Mouse (Mus musculus): Measurements from ENCODE around the gene Engase.

Gene Engase

DNA sequence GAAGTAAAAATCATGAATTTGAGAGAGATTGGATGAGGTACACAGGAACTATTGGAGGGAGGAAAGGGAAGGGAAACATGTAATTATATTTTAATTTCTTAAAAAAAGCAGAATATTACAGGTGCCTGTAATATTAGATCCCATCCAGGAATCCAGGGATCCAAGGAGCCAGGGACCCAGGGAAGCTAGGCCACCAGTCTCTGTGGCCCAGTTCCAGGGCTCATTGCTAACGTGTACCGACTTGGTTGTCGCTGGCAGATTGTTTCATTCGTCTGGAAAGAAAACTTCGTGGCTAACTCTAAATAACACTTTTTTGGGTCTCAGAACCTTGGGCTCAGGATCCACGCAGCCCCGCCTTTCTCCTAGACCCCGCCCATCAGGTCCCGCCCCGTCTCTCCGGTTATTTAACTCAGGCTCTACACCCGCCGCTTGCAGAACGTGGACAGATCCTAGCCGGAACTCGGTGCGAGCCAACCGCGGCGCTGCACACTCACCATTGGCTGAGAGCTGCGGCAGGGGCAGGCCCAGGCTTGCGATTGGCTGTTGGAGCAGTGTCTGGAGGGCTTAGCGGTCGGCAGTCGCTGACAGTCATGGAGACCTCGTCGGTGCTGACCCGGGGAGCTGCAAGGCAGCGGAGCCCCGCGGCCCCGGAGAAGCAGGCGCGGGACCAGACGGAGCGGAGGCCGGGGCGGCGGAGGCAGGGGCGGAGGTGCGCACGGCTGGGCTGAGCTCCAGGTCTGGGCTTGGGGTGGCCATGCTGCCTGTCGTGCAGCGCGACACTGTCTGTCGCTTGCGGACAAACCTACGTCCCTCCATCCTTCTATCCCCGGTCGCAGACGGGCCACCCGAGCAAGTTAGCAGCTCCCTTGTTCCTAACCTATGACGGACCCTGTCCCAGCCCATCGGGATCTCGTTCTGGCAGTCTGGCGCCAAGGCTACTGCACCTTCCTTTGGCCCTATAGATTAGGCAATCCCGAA, at the start of gene Engase:
Gene Engase, plus strand, starts transcription at position 434 of the 978 bp plus-strand sequence.
- peak; percentile 98 for DNase-seq (ENCODE audit: low spot score in 2 of 2)

- no peak for DNase-seq (ENCODE audit: low spot score in 2 of 2)
These were observed 49.3 kb upstream of the Engase start for GRCm38 (mm10) chr11:118427266-118427779.

GRCm38 (mm10) chr11:118427986-118428385, 48.6 kb upstream of the Engase start, which contains the start of gene C1qtnf1:
Gene C1qtnf1 (plus strand): TSS chr11:118428203.
- DNase-seq (ENCODE audit: low spot score in 2 of 2) = no peak

DNA sequence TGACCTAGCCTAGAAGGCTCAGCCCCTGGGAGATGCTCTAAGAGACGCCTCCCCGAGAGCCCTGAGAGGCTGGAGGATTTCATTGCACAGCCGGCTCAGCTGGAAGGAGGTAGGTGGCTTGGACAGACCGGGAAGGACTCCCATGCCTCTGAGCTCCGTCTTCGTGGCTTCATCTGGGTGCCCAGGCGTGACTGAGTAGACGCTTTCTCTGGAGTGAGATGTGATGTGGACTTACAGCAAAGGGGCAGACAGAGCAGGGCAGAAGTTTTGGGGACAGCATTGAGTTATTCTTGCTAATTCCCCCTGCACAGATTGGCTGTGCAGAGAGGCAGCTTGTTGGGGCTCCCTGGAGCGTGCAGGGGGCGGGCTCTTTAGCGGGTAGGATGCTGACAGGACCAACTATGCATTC, 48.2 kb upstream of the Engase start:
- DNase-seq (ENCODE audit: low spot score in 2 of 2) = no peak

DNA sequence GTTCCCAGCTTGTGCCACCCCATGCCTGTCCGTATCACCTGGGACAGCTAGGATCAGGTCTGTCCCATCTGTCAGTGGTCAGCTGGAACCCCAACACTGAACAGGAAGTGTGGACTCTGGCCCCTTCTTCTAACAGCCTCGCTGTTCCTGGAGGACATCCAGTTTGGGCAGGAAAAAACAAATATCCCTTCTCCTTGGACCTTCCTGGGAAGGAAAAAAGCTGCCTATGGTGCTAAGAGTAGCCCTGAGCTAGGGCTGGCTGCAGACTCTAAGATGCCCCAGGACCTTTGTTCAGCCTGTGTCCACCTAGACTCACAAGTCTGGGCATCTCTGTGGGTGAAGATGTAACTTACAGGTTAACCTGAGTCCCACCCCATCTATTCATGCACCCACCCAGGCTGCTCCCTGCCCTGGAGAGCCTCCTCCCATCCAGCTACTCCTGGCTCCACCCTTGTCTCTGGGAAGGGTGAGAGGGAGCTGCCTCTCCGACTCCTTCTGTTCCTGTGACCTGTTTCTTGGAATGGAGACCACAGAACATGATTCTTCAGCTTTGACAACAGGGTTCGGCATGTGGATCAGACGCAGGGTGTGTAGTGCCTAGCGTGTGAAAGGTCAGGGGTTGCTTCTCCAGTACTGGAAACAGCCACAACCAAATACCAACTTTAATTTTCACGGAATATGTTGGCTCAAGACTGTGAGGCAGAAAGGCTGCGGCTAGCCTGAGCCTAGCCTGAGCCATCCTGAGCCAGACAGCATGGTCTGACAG, 47.5 kb upstream of the Engase start:
- no peak for DNase-seq (ENCODE audit: low spot score in 2 of 2)

DNA sequence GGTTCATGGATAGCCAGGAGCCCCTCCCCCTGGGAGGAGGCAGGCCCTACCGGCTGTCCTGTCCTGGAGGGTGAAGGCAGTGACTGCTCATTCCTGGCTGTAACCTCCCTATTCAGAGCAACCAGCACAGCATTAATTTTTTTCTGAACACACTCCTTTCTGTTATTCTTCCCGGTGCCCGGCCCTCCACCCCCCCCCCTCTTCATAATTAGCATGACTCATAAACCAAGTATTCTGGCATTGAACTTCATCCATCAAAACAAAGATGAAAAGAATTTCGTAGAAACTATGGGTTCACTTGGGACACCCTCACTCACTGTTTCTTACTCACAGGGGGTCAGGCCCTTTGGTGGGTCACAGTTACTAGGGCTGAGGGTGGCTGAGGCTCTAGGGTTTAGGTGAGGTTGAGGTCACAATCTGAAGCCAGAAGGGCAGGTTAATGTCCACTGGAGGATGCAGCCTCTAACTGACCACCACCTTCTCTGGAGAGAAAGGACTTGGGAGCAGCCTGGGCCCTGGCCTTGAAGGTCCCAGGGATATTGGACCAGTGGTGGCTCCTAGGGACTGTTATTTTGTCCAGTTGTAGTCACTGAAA, 46.2 kb upstream of the Engase start:
- no peak for DNase-seq (ENCODE audit: low spot score in 2 of 2)

DNA sequence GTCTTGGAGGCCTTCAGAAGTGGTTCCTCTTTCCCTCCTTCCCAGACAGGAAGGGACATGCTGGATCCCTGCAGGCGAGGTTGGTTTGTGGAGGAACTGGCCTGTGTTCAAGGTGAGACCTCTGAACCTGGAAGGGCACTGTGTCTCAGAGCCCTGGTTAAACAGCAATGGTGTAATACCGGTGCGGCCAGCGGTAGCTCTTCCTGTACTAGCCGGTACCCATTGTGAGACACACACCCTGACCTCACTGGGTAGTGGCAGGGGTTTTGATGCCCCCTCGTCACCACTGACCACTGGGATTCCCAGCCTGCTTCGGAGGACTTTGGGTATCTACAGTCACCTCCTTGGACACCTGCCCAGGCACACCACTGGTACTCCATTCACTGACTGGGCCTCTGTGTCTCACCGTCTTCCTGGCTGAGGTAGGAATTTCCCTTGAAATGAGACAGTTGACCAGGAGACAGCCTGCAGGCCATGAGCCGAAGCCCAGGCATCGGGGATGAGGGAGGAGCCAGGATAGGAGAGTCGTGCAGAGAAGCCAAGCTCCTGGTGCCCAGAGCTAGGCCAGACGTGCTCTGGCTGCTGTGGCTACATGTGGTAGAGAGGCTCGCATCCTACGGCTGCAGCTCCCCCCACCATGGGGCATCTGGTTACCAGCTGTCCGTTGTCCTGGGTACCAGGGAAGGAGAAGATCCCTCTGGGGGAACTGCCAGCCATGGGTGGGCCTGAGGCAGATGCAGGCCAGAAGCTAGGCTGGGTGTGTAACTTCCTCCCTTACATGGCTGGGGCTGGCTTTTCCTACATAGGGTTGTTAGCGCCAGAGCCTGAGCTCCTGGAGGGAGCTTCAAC, 45.3 kb upstream of the Engase start:
- DNase-seq (ENCODE audit: low spot score in 2 of 2) = no peak

DNA sequence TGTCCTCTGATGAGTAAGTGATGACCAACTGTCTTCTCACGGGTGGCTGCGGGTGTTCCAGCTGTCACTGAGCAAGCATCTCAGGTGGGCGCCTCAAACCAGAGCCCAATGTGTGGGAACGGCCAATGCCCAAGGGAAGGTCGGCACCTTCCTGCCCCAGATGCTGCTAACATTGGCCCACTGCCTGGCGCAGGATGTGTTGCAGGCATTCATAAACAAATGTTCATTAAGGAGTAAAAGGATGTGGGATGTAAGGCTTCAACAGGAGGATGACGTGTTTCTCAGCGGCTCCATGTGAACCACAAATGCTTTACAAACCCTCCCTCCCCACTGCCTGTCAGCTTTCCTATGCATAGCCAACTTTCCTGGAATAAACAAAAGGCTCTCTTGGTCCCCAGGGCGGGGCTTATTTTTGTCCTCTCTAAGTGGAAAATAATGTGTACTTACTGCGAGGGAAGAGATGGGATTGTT, 43.2 kb upstream of the Engase start:
- DNase-seq (ENCODE audit: low spot score in 2 of 2) = no peak

GRCm38 (mm10) chr11:118434093-118434492, 42.5 kb upstream of the Engase start:
- no peak for DNase-seq (ENCODE audit: low spot score in 2 of 2)

- no peak for DNase-seq (ENCODE audit: low spot score in 2 of 2)
These were observed 40.1 kb upstream of the Engase start for GRCm38 (mm10) chr11:118436471-118436935.

DNA sequence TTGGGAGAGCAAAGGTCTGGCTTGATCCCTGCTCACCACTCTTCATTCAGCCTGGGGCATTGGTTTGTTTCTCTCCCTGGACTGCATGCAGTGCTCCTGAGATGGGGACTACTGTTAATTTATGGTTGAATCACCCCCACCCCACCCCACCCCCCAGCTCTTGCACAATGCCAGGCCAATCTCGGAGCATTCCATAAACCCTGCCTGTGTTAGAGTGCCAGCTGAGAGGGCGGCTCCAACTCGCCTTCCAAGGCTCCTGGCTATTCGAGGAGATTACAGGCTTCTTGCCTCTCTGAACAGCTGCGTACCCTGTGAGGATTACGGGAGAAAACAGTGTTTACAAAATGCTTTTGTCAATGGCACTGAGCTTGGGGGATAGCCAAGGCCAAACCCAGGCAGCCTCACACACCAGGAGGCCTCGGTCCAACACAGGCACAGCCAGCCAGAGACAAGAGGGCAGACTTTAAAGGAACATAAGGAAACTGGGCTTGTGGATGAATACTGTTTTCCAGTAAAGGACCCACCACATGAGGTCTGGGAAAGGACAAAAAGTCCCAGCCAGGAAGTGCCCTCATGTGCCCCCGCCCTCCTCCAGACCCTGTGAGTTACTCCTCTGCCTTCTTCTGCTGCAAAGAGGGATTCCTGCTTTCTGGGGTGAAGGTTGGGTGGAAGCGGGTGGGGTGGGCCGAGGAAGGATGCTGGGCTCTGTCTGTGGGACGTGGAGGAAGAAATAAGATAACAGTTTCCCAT, 37.8 kb upstream of the Engase start:
- no peak for DNase-seq (ENCODE audit: low spot score in 2 of 2)

DNA sequence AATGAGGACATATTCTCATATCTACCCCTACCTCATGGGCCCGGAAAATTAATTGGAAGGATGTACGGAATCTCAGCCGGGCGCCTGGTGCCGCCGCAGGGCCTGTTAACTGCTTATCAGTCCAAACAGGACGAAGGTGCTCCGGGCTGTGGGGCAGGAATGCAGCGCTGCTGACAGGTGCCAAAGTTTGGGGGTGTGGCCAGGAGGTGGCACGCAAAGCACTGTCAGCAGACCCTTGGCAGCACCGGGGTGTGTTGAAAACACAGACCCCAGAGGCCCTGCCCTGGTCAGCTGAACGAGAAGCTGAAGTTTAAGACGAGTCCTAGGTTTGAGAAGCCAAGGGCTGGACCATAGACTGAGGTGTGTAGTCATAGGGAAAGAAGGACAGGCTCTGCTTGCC, 33.9 kb upstream of the Engase start:
- no peak for DNase-seq (ENCODE audit: low spot score in 2 of 2)

DNA sequence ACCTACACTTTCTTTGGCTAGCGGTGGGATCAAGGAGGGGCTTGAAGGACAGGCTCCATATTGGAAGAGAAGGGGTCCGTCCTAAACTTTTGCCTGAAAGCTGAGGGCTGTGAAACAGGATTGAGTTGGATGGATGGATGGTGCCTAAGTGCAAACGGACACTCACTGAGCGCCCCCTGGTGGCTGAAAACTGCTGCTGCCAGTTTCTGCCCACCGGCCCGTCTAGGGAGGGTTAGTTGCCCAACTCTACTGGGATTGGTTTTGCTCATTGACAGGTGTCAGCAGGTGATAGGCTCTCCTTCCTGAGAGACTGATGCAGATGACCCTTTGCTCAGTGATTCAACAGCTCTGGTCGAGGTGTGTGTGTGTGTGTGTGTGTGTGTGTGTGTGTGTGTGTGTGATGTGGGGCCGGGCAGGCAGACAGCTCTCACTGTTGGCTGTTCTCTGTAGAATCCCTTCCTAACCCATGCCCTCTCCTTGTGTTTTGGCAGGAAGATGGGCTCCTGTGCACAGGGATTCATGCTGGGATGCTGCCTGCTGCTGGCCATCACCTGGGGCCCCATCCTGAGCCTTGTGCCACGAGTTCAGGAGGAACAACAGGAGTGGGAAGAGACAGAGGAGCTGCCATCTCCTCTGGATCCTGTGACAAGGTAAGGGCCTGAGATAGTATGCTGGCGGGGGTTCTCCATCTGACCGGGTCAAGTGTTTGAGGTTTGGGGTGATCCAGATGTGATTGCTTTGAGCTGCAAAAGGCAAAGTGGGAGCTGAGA, 33.2 kb upstream of the Engase start:
- peak; percentile 48 to 56 for DNase-seq (ENCODE audit: low spot score in 2 of 2)

DNA sequence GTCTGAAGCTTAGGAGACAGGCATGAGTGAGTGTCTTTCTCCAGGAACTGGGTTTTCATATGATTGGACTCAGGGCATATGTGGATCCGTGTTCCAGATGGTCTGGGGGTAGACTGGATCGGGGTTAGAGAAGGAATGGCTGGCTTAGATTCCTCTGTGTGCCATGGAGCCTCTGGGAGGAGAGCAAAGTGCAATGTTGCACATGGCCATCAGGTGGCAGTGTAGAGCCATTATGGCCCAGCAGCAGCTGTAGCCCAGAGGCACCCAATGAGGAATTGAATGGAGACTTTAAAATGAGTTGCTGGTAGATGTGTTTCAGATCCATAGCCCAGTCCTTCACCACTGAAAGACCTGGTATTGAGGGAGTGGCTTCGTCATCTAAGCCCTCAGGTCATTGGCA, 30.8 kb upstream of the Engase start:
- peak; percentile 75 to 76 for DNase-seq (ENCODE audit: low spot score in 2 of 2)

DNA sequence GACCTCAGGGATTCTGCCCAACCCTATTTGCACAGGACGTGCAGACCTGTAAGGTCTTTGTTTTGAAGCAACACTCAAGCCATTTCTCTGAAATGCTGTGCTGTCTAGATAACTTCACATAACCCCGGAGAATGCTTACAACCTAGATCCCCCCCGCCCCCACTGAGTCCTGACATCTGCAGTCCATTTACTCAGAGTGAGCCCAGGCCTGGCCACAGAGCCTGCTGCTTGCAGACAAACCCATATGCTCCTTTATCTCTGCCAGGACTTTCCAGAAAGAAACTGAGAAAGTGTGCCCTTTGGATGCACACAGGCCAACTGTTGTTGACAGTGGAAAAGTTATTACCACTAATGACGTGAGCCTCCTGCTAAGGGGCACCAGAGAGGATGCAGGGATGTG, 29.3 kb upstream of the Engase start:
- DNase-seq (ENCODE audit: low spot score in 2 of 2) = no peak

GRCm38 (mm10) chr11:118448385-118448784, 28.2 kb upstream of the Engase start:
- DNase-seq (ENCODE audit: low spot score in 2 of 2) = no peak

DNA sequence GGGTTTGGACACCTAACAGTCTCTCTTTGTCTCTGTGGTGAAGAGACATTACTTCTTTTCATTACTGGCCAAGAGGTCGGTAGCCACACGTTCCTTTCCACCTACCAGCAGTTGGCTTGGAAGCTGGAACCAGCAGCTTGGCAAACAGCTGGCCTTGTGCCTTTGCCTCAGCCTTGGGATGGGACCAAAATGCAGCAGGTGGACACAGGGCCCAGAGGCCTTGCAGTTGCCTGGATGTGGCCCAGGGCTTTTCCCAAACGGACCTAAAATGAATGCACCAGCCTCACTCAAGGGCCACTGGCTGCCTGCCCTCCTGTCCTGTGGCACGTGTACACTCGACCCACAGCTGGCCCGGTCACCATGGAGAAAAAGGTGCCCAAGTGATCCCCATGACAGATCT, 25.4 kb upstream of the Engase start:
- no peak for DNase-seq (ENCODE audit: low spot score in 2 of 2)

DNA sequence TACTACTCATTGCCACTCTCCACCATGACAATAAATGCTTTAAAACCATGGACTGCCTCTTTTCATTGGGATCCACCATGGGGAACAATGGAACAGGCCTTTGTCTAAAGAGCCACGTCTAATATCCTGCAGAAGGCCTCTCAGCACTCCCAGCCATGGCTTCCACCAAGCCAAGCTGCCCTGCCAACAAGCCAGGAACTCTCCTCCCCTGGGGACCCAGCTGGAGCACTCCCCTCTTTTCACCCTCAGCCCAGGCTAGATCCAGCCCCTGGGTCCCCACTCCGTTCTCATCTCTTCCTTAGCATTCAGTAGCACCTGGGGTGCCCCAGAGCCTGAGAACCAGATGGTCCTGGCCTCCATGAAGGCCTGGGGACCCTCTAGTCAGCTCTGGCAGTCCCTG, 23.7 kb upstream of the Engase start:
- no peak for DNase-seq (ENCODE audit: low spot score in 2 of 2)
